9 mouse cellular contexts compared by ENCODE assay signal in genomic region chr19:45207662-45208437, GRCm38 (mm10). TPM values are rescaled to one million over a fixed set of nuclear protein-coding genes. Genes with fewer than 3 reads are reported as not detected.
DNase-seq lines count a peak whose midpoint lies in the region; ATAC-seq and TF ChIP-seq lines count a peak whose summit lies in the region.
"Had no signal": no experiment of that assay in that cellular context is flagged by ENCODE, and none has a peak within 500 bp of the region (broad histone marks: within the 10 kb centered on the region; RNA-seq: fewer than 3 reads in every experiment).

No protein-coding gene starts in this region.

- H3K9me3 ChIP-seq in heart, embryonic 16.5 days (replicated peaks; ENCODE audit: control insufficient read depth, low read length): no peaks in the 10 kb centered on the region
- no peaks in the 10 kb centered on the region for H3K9me3 ChIP-seq in limb, embryonic 13.5 days
- H3K9me3 ChIP-seq in stomach, postnatal 0 days (ENCODE audit: control insufficient read depth, low read length): no peaks in the 10 kb centered on the region

- WGBS in heart, embryonic 16.5 days: 22% methylated on average over 19 of the region's 19 CpGs
- 31% methylated on average over 19 of the region's 19 CpGs for WGBS in limb, embryonic 13.5 days
- WGBS in stomach, postnatal 0 days: 24% methylated on average over 19 of the region's 19 CpGs

- peak; percentile 28 for DNase-seq in ovary, postnatal 36 days (ENCODE audit: low spot score)
- DNase-seq in ovary, adult 18-20 months (ENCODE audit: low spot score): no peak
- DNase-seq in stomach, postnatal 0 days (ENCODE audit: low spot score): no peak
- no peak for DNase-seq in left cerebral cortex, adult 18-20 months (ENCODE audit: low spot score in 2 of 2)
- no peak for DNase-seq in cerebellum, adult 8-10 months
- DNase-seq in frontal cortex, postnatal 36 days (ENCODE audit: low spot score in 2 of 2): no peak

- peak; percentile 90 for ATAC-seq in heart, embryonic 16.5 days (replicated peaks; ENCODE audit: extremely low read depth, insufficient read depth, low FRiP score)
- ATAC-seq in limb, embryonic 13.5 days (ENCODE audit: low FRiP score, low read depth): 0 out of 2 replicates have a peak, but pooled peaks have one; percentile 51
- ATAC-seq in stomach, postnatal 0 days (ENCODE audit: low FRiP score, low TSS enrichment): peak; percentile 26; the same call in 1 of the 2 replicates

- TF ChIP-seq CTCF in stomach, postnatal 0 days (IDR thresholded peaks at IDR 0.05; ENCODE audit: low read depth): no peak

- peak overlapping the region; percentile 68 for H3K27ac ChIP-seq in heart, embryonic 16.5 days (ENCODE audit: low read length)
- H3K27ac ChIP-seq in limb, embryonic 13.5 days: peak overlapping the region; percentile 6; the same call in 1 of the 2 replicates
- H3K27ac ChIP-seq in stomach, postnatal 0 days (replicated peaks): no peak overlapping the region

- peak overlapping the region; percentile 43 for H3K9ac ChIP-seq in heart, embryonic 16.5 days (ENCODE audit: low read length)
- 0 out of 2 replicates have a peak overlapping the region, but pooled peaks have one; percentile 9 for H3K9ac ChIP-seq in limb, embryonic 13.5 days
- no peak overlapping the region for H3K9ac ChIP-seq in stomach, postnatal 0 days (ENCODE audit: low read length)

- H3K27me3 ChIP-seq in heart, embryonic 16.5 days (ENCODE audit: control insufficient read depth, insufficient read depth, low read length): no peaks in the 10 kb centered on the region
- H3K27me3 ChIP-seq in limb, embryonic 13.5 days: peaks cover 32% of the 10 kb centered on the region
- H3K27me3 ChIP-seq in stomach, postnatal 0 days (ENCODE audit: control insufficient read depth, insufficient read depth, low read length): no peaks in the 10 kb centered on the region

- peaks cover 9% of the 10 kb centered on the region for H3K4me1 ChIP-seq in heart, embryonic 16.5 days (ENCODE audit: control insufficient read depth, insufficient read depth, low read length)
- H3K4me1 ChIP-seq in limb, embryonic 13.5 days: peaks cover 10% of the 10 kb centered on the region
- H3K4me1 ChIP-seq in stomach, postnatal 0 days (replicated peaks; ENCODE audit: control insufficient read depth, insufficient read depth): no peaks in the 10 kb centered on the region

- TF ChIP-seq EP300 in stomach, postnatal 0 days (optimal IDR thresholded peaks at IDR 0.05): no peak

- H3K36me3 ChIP-seq in heart, embryonic 16.5 days (ENCODE audit: control insufficient read depth, insufficient read depth): no peaks in the 10 kb centered on the region
- no peaks in the 10 kb centered on the region for H3K36me3 ChIP-seq in limb, embryonic 13.5 days
- H3K36me3 ChIP-seq in stomach, postnatal 0 days (ENCODE audit: control insufficient read depth, insufficient read depth, low read length): no peaks in the 10 kb centered on the region

- H3K4me2 ChIP-seq in heart, embryonic 16.5 days (ENCODE audit: low read depth, low read length): peak overlapping the region; percentile 63
- peak overlapping the region; percentile 57 for H3K4me2 ChIP-seq in limb, embryonic 13.5 days (replicated peaks)
- peak overlapping the region; percentile 49 for H3K4me2 ChIP-seq in stomach, postnatal 0 days (replicated peaks; ENCODE audit: low read depth)

- peak overlapping the region; percentile 45 for H3K4me3 ChIP-seq in heart, embryonic 16.5 days (ENCODE audit: low read length)
- peak overlapping the region; percentile 28 for H3K4me3 ChIP-seq in limb, embryonic 13.5 days
- peak overlapping the region; percentile 14; the same call in 1 of the 2 replicates for H3K4me3 ChIP-seq in stomach, postnatal 0 days (ENCODE audit: low read depth, low read length)

RNA-seq across cellular contexts. Expression of gene Lbx1, which starts 27.8 kb away (rescaled TPM):
- not detected in 2 replicates for polyA plus RNA-seq in heart, embryonic 16.5 days (2015; fragmentation: Nextera tagmentation; extraction: Ambion mirVana)
- 1.4 and 1.5 TPM in 2 replicates for polyA plus RNA-seq in limb, embryonic 13.5 days (2015; fragmentation: Nextera tagmentation; extraction: Ambion mirVana)
- 0.04 TPM in 1 of 2 replicates, not detected in the other for polyA plus RNA-seq in stomach, postnatal 0 days (2015; fragmentation: Nextera tagmentation; extraction: Ambion mirVana)
- total RNA-seq in left cerebral cortex, adult 18-20 months (2021): not detected
- total RNA-seq: neutrophil, adult 5-6 weeks had no signal

RNA-seq across cellular contexts. Expression of gene Tlx1, which starts 57.4 kb away (rescaled TPM):
- 0.28 and 0.87 TPM in 2 replicates for polyA plus RNA-seq in heart, embryonic 16.5 days (2015; fragmentation: Nextera tagmentation; extraction: Ambion mirVana)
- 0.38 and 1.1 TPM in 2 replicates for polyA plus RNA-seq in limb, embryonic 13.5 days (2015; fragmentation: Nextera tagmentation; extraction: Ambion mirVana)
- not detected in 2 replicates for polyA plus RNA-seq in stomach, postnatal 0 days (2015; fragmentation: Nextera tagmentation; extraction: Ambion mirVana)
- total RNA-seq in left cerebral cortex, adult 18-20 months (2021): not detected
- total RNA-seq: neutrophil, adult 5-6 weeks had no signal

Comparison
In these comparisons a context has a peak if more than half of its experiments do, and no peak if none do; other contexts are left out.
1. ATAC-seq: peak in every context shown above with its lines; median percentile 90 in heart, embryonic 16.5 days; 51 in limb, embryonic 13.5 days; 26 in stomach, postnatal 0 days.